Mouse (Mus musculus) hindlimb bud, embryonic 11.5 days (tissue): ENCODE results near the gene Tdrd12.
"Not testable (repeated sequence)": the region's sequence is repeated elsewhere in the genome, so short reads cannot be mapped to it uniquely, and the experiment has no call there.

Experiments used
- DNase-seq: peaks from one replicate; pipeline ENCODE4 v3.0.0-alpha.2; 2012; ENCODE audit warnings: low read depth, low spot score; ENCODE audit errors: extremely low spot score

The Tdrd12 gene

GRCm38 (mm10) chr7:35556205-35556603 lies 18.7 kb upstream of the Tdrd12 start, which contains the start of gene Nudt19:
Gene Nudt19, minus strand, starts transcription at chr7:35556304.
- no peak for DNase-seq

GRCm38 (mm10) chr7:35555224-35556204 lies 18.0 kb upstream of the Tdrd12 start:
- peak; percentile 72 for DNase-seq

GRCm38 (mm10) chr7:35554605-35555175 lies 17.1 kb upstream of the Tdrd12 start:
- no peak for DNase-seq

- DNase-seq: no peak
Measured at GRCm38 (mm10) chr7:35553751-35554604, 16.4 kb upstream of the Tdrd12 start.

GRCm38 (mm10) chr7:35545881-35546280 lies 8.3 kb upstream of the Tdrd12 start:
- DNase-seq: peak; percentile 57

GRCm38 (mm10) chr7:35535750-35536512 lies 1.6 kb downstream of the Tdrd12 start:
- no peak for DNase-seq

- not testable (repeated sequence) for DNase-seq
Measured at GRCm38 (mm10) chr7:35530544-35530943, 7.0 kb downstream of the Tdrd12 start.

GRCm38 (mm10) chr7:35530026-35530425 lies 7.5 kb downstream of the Tdrd12 start:
- no peak for DNase-seq

GRCm38 (mm10) chr7:35526795-35527194 lies 10.8 kb downstream of the Tdrd12 start:
- DNase-seq: no peak

- DNase-seq: no peak
Measured at GRCm38 (mm10) chr7:35501995-35502394, 35.5 kb downstream of the Tdrd12 start.

GRCm38 (mm10) chr7:35497516-35497915 lies 40.0 kb downstream of the Tdrd12 start:
- DNase-seq: no peak

GRCm38 (mm10) chr7:35491005-35491404 lies 46.5 kb downstream of the Tdrd12 start:
- DNase-seq: no peak

GRCm38 (mm10) chr7:35490186-35490585 lies 47.4 kb downstream of the Tdrd12 start:
- DNase-seq: no peak

- DNase-seq: no peak
Measured at GRCm38 (mm10) chr7:35486553-35486952, 51.0 kb downstream of the Tdrd12 start.

- no peak for DNase-seq
Measured at GRCm38 (mm10) chr7:35485126-35485525, 52.4 kb downstream of the Tdrd12 start.

GRCm38 (mm10) chr7:35476457-35476856 lies 61.1 kb downstream of the Tdrd12 start:
- no peak for DNase-seq

GRCm38 (mm10) chr7:35470794-35471193 lies 66.8 kb downstream of the Tdrd12 start:
- no peak for DNase-seq

- no peak for DNase-seq
Measured at GRCm38 (mm10) chr7:35467856-35468255, 69.7 kb downstream of the Tdrd12 start.

GRCm38 (mm10) chr7:35465027-35465426 lies 72.5 kb downstream of the Tdrd12 start:
- no peak for DNase-seq

GRCm38 (mm10) chr7:35460971-35461370 lies 76.6 kb downstream of the Tdrd12 start:
- DNase-seq: no peak
